27 mouse cellular contexts compared by ENCODE assay signal in the genomic region with DNA sequence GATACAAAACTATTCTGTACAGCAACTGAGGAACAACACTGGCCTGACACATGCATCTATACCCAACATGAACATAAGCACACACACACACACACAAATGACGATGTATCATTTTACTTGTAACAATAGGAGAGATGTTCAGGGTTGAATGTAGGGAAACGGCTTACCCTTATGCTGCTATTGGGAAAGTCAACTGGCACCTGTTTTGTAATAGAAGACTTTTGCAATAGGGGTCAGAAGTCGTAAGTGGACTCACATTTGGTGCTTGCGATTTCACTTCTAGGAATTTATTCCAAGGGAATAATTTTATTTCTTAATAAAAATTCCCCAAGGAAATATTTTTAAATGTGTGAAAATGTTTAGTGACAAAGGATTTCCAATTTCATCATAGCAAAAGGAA.
A peak's percentile ranks its signal among the peaks of the same experiment; 100 is the strongest.
DNase-seq lines count a peak whose midpoint lies in the region; ATAC-seq and TF ChIP-seq lines count a peak whose summit lies in the region.
"Had no signal": no experiment of that assay in that cellular context is flagged by ENCODE, and none has a peak within 500 bp of the region (broad histone marks: within the 10 kb centered on the region; RNA-seq: fewer than 3 reads in every experiment).

No protein-coding gene starts in this region.

- no peak for TF ChIP-seq CTCF in liver, postnatal 0 days (IDR thresholded peaks at IDR 0.05; ENCODE audit: low read depth)

- no peaks in the 10 kb centered on the region for H3K9me3 ChIP-seq in liver, postnatal 0 days (ENCODE audit: low read length)
- H3K9me3 ChIP-seq: embryonic facial prominence, embryonic 10.5 days; embryonic facial prominence, embryonic 13.5 days; forebrain, embryonic 12.5 days; forebrain, embryonic 15.5 days; heart, embryonic 12.5 days; heart, embryonic 15.5 days; hindbrain, embryonic 10.5 days; hindbrain, embryonic 13.5 days had no signal

- H3K27ac ChIP-seq in liver, postnatal 0 days (ENCODE audit: low read depth) = 0 out of 2 replicates have a peak overlapping the region, but pooled peaks have one; percentile 12
- H3K27ac ChIP-seq: embryonic facial prominence, embryonic 10.5 days; embryonic facial prominence, embryonic 13.5 days; forebrain, embryonic 12.5 days; forebrain, embryonic 15.5 days; heart, embryonic 15.5 days; hindbrain, embryonic 10.5 days; hindbrain, embryonic 13.5 days had no signal

- H3K4me2 ChIP-seq in liver, postnatal 0 days (ENCODE audit: low read depth, low read length) = no peak overlapping the region
- H3K4me2 ChIP-seq: embryonic facial prominence, embryonic 13.5 days; forebrain, embryonic 12.5 days; forebrain, embryonic 15.5 days; heart, embryonic 12.5 days; heart, embryonic 15.5 days; hindbrain, embryonic 13.5 days had no signal

- peak; percentile 73; the same call in 1 of the 2 replicates for ATAC-seq in liver, postnatal 0 days
- ATAC-seq: forebrain, embryonic 15.5 days; hindbrain, embryonic 16.5 days; Patski had no signal

- no peaks in the 10 kb centered on the region for H3K36me3 ChIP-seq in liver, postnatal 0 days (replicated peaks; ENCODE audit: insufficient read depth, low read length)
- H3K36me3 ChIP-seq: embryonic facial prominence, embryonic 13.5 days; forebrain, embryonic 12.5 days; forebrain, embryonic 15.5 days; heart, embryonic 12.5 days; heart, embryonic 15.5 days; hindbrain, embryonic 10.5 days; hindbrain, embryonic 13.5 days had no signal

- peaks cover 11% of the 10 kb centered on the region; the same call in 1 of the 2 replicates for H3K4me1 ChIP-seq in liver, postnatal 0 days (ENCODE audit: insufficient read depth)

- no peak overlapping the region for H3K4me3 ChIP-seq in liver, postnatal 0 days (ENCODE audit: low read depth, low read length)
- H3K4me3 ChIP-seq: embryonic facial prominence, embryonic 10.5 days; embryonic facial prominence, embryonic 13.5 days; erythroblast, embryonic 14.5 days; forebrain, embryonic 12.5 days; forebrain, embryonic 15.5 days; heart, embryonic 12.5 days; heart, embryonic 15.5 days; hindbrain, embryonic 10.5 days; hindbrain, embryonic 13.5 days had no signal

- H3K9ac ChIP-seq in liver, postnatal 0 days (replicated peaks) = no peak overlapping the region
- H3K9ac ChIP-seq: embryonic facial prominence, embryonic 13.5 days; forebrain, embryonic 12.5 days; forebrain, embryonic 15.5 days; heart, embryonic 12.5 days; heart, embryonic 15.5 days; hindbrain, embryonic 13.5 days had no signal

- DNase-seq in liver, postnatal 0 days = no peak
- no peak for DNase-seq in liver
- DNase-seq in 416B (ENCODE audit: low read depth) = peak; percentile 3
- DNase-seq in NIH3T3 (ENCODE audit: low read depth) = peak; percentile 19
- DNase-seq in left cerebral cortex, adult 11 months (ENCODE audit: low spot score) = no peak
- no peak for DNase-seq in embryo, embryonic 10 days (ENCODE audit: low spot score)
- DNase-seq: adrenal gland, adult 2 months; adrenal gland, postnatal 14 days; cerebellum, adult 11 months; cerebellum, adult 2 months; cerebellum, adult 9-11 months; cerebellum, postnatal 25 days; embryo, embryonic 11 days; gastrocnemius, postnatal 25 days; heart, postnatal 10 days; heart, postnatal 36 days had no signal

- TF ChIP-seq EP300 in liver, postnatal 0 days (IDR thresholded peaks at IDR 0.05; ENCODE audit: low read depth) = no peak

- no peaks in the 10 kb centered on the region for H3K27me3 ChIP-seq in liver, postnatal 0 days (ENCODE audit: insufficient read depth, low read length)
- H3K27me3 ChIP-seq: embryonic facial prominence, embryonic 13.5 days; forebrain, embryonic 12.5 days; forebrain, embryonic 15.5 days; heart, embryonic 12.5 days; heart, embryonic 15.5 days; hindbrain, embryonic 13.5 days had no signal

- WGBS in liver, postnatal 0 days (ENCODE audit: insufficient replicate concordance) = 51% methylated on average over 4 of the region's 4 CpGs

Comparison
In these comparisons a context has a peak if more than half of its experiments do, and no peak if none do; other contexts are left out.
1. DNase-seq: peak in 416B (single experiment) and NIH3T3 (single experiment); none in liver, postnatal 0 days (single experiment), liver (single experiment), left cerebral cortex, adult 11 months (single experiment) and embryo, embryonic 10 days (single experiment).